Mouse (Mus musculus): ENCODE data around the gene Abraxas2.

Abraxas2 gene

DNA sequence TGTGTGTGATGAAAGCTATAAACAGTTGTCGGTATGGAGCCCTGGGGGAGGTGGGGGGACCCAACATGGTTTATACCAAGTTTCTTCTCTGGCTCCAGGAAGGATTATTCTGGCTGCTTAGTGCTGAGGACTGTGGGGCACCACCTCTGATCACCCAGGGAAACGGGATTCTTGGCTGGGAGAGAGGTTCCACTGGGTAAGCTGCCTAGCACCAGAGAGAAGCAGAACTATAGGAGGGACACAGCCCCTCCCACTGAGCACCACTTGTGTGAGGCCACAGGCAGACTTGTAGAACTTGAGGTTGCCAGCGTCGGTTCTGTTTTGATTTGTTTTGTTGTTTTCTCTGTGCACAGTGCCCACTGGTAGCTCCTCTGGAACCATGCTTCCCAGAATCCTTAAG, 5.1 kb upstream of the Abraxas2 start:
- DNase-seq (ENCODE audit: low spot score in 2 of 2): no peak

GRCm38 (mm10) chr7:132856083-132856482, 2.9 kb upstream of the Abraxas2 start:
- no peak for DNase-seq (ENCODE audit: low spot score in 2 of 2)

- no peak for DNase-seq (ENCODE audit: low spot score in 2 of 2)
Observed at GRCm38 (mm10) chr7:132858043-132858608, 899 bp upstream of the Abraxas2 start.

DNA sequence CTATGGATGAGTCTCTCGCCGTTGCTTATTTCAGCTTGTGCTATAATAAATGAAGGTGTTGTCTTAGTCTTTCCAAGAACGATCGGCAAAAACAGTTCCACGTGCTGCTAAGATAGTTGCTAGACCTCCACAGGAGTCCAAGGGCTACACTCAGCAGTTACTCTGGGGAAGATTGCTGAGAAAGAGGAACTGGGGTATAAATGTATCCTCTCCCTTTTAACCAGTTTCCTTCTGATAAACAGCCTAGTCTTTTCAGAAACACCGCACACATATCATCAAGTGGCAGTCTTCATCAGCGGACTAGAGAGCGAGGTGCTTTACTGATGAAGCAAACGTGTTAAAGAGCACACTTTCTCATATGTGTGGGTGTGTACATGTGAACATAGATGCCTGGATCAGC, 7.3 kb downstream of the Abraxas2 start:
- no peak for DNase-seq (ENCODE audit: low spot score in 2 of 2)

- DNase-seq (ENCODE audit: low spot score in 2 of 2): no peak
Observed at GRCm38 (mm10) chr7:132873043-132873442, 14.0 kb downstream of the Abraxas2 start.

DNA sequence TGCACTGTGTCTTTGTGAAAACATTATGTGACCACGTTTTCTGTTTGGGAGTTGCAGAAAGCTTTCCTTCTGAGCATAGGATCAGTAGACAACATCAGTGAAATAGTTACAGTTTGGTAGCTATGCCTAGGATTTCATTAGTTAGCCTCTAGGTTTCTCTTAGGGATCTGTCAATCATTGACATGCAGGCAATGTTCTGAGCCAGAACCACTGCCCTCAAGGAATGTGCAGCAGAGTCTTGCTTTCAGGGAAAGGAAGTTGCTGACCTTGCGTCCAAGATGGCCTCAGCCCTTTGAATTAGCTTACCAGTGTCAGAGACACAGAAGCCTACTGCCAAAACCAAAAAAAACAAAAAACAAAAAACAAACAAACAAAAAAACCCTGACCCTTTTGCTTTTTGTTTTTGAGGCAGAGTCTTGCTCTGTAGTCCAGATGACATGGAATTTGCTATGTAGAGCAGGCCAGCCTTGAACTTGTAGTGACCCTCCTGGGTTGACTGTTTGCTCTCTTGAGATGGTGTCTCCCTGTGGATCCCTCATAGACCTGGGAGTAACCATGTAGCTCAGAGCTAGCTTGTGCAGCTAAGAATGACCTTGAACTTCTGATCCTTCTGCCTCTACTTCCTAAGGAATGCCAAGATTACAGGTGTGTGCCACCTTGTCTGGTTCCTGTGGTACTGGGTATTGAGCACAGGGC, 16.5 kb downstream of the Abraxas2 start:
- DNase-seq (ENCODE audit: low spot score in 2 of 2): no peak

- DNase-seq (ENCODE audit: low spot score in 2 of 2): no peak
Observed at GRCm38 (mm10) chr7:132880276-132880675, 21.3 kb downstream of the Abraxas2 start.

DNA sequence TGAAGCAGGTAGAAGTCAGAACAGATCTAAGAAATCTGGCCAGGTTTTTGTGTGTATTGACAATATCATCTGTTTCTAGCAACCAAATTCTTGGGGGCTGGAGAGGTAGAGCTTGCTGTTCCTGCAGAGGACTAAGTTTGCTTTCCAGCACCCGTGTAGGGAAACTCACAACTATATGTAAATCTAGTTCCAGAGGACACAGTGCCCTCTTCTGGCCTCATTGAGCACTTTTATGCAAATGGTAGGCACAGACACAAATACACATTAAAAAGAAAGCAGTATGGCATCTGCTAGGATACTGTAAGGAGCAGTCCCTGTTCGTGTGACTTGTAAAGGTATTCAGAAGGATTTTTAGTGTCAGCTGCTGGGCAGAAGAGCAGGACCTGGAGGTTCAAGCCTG, 23.3 kb downstream of the Abraxas2 start:
- peak in 1 of 2 experiments; percentile 20 for DNase-seq (ENCODE audit: low spot score in 2 of 2)

- DNase-seq (ENCODE audit: low spot score in 2 of 2): no peak
Observed at GRCm38 (mm10) chr7:132884031-132884430, 25.0 kb downstream of the Abraxas2 start.

DNA sequence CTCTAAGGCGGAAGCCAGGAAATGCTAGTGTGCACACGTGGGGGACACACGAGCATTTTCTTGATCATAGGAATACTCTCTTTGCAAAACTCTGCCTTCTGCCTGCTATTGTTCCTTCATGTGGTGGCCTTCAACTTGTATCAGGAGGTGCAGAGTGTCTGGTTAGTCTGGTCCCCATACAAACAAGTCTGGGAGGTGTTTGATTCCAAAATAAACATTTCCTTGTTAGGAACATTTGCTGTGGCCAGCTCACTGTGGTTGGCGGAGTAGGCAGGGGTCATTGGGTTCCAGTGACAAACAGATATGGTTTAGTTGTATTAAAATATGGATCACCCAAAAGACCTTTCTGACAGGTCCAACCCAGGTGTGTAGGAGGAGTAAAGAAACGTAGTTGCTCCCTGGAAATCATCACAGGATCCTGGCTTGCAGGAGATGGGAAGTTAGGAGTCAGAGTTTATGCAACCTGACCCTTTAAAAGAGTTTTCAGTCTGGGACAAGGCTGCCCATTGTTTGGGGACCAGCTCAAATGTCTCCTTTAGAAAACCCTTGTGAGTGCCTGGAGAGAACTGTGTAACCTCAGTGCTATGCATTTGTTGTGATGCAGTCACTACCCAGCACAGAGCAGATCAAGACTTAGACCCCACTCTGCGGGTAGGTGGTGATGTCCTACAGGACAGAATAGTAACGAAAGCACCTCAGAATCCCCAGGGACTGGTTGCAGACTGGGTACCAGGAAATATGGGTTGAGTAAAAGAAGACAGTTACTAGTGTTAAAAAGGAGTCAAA, 28.2 kb downstream of the Abraxas2 start:
- no peak for DNase-seq (ENCODE audit: low spot score in 2 of 2)

DNA sequence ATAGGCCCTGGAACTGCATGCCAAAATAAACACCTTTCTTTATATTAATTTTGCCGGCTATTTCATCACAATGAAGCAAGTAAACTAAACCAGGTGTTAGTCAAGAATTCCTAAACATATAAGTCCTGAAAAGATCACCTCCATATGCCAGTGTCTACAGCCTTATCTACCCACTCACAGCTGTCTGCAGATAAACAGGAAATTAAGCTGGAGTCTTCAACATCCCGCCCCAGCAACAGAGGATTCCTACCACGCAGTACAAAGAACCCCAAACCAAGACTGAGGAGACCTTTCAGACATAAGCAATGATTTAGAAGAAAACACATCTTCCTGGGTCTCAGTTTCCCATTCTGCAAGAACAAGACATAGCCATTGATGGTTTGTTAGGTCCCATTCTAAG, 29.0 kb downstream of the Abraxas2 start:
- DNase-seq (ENCODE audit: low spot score in 2 of 2): no peak

DNA sequence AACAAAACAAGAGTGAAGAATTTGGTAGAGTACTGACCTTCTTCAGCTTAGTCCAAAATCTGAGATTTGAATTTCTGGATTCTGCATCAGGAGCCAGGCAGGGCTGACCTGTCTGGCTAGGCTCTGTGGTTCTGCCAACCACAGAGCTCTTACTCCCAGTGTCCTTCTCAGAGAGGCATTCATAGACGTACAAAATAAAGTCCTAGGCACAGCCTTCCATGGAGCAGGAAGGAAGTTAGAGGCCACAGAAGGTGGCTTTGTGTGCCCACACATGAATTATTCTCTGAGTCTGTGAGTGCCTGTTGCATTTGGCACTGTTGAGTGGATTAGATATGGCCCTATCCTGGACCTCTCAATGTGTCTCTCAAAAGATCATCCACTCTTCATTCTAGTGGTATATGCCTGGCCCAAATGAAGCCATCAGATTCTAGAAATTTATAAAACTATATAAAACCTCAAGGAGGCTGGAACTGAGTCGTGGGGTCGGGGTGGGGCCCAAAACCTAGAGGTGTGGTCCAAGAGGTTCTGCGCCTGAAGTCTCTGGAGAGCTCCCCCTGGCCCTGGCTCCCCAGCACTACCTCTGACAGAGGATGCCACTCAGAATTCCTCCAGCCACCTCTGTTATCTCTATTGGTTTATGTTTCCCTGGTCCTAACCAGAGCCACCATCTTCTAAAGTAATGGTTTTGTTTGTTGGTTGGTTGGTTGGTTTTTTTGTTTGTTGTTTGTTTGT, 29.7 kb downstream of the Abraxas2 start:
- no peak for DNase-seq (ENCODE audit: low spot score in 2 of 2)

GRCm38 (mm10) chr7:132889691-132890090, 30.7 kb downstream of the Abraxas2 start:
- DNase-seq (ENCODE audit: low spot score in 2 of 2): no peak

DNA sequence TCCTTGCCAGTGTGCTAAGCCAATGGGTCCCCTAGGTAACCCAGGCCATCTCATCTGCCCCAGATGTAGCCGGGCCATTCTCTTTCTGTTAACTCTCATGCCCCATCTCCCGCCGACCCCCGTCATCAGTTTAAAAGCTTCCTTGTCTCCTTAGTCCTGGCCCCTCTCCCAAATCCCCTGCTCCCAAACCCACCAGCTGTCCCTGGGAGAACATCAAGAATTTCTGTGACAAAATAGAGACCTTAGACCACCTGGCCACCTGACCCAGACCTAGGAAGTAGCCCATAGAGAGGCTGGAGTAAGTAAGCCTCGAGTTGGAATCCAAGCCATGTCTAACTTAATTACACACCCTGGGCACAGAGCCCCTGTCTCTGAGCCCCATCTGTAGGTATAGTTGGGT, 31.2 kb downstream of the Abraxas2 start:
- no peak for DNase-seq (ENCODE audit: low spot score in 2 of 2)

DNA sequence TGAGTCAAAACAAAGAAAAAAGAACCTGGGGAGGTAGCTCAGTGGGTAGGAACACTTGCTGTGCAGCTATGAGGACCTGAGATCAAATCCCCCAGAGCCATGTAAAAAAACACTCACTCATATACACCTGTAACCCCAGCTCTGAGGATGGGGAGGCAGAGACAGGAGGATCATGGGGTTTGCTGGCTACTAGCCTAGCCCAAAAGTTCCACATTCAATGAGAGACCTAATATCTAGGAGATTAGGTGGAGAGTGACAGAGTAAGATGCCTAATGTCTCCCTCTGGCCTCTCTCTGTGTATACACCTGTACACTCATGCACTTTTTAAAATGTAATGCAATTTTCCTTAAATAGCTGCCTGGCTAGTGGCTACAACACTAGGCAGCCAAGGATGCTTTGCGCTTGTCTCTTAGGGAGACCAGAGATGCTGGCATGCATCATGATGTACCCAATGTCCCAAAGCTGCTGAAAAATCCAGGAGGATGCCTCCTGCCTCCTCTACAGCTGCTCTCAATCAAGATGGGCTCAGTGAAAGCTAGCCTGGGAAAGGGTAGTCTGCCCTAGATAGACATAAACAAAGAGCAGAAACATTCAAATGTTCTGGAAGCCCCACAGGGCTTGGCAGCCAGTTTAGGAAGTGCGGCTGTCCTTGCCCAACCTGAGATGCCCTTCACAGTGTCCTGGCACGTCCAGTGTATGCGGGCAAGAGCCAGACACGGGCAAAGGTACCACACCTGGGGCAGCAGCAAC, 32.7 kb downstream of the Abraxas2 start:
- DNase-seq (ENCODE audit: low spot score in 2 of 2): no peak

GRCm38 (mm10) chr7:132892311-132892661, 33.3 kb downstream of the Abraxas2 start:
- DNase-seq (ENCODE audit: low spot score in 2 of 2): no peak

GRCm38 (mm10) chr7:132892806-132893205, 33.8 kb downstream of the Abraxas2 start:
- no peak for DNase-seq (ENCODE audit: low spot score in 2 of 2)

DNA sequence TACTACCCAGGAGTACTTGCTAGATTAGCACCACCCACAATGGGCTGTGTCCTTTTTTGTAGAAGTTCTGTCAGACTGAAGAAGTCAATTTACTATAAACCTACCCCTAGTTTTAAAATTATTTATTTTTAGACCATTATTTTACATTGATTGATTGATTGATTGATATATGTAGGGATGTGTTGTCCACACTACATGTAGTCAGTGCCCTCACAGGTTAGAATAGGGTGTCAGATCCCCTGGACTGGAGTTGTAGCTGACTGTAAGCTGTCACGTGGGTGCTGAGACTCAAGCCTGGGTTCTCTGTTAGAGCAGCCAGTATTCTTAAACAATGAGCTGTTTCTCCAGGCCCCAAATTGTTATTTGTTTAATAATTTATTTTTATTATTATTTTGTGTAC, 34.3 kb downstream of the Abraxas2 start:
- no peak for DNase-seq (ENCODE audit: low spot score in 2 of 2)

- no peak for DNase-seq (ENCODE audit: low spot score in 2 of 2)
Observed at GRCm38 (mm10) chr7:132894841-132895555, 36.0 kb downstream of the Abraxas2 start.

DNA sequence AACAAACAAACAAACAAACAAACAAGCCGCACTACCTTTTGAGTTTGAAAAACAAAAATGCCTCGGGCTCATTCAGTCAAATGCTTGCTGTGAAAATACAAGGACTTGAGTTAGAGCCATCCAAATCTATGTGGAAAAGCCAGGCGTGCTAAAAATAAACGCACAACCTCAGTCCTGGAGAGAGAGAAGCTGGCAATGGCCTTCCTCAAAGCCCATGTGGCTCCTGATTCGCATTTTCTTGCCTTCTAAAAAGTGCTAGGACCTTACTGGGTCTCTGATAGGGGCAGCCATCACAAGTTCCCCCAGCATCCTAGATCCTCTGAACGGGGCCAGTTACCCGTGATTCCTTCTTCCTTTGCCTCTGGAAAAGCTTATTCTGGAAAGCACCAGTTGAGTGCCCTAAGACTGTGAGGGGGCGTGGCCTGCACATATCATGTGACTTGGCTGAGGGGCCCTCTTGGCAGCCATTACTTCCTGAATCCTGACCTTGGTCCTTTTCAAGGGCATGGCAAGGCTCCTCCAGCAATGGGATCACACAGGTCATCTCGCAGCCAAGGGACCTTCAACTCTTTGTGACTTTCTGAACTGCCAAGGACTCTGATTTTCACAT, 37.3 kb downstream of the Abraxas2 start:
- DNase-seq (ENCODE audit: low spot score in 2 of 2): no peak

DNA sequence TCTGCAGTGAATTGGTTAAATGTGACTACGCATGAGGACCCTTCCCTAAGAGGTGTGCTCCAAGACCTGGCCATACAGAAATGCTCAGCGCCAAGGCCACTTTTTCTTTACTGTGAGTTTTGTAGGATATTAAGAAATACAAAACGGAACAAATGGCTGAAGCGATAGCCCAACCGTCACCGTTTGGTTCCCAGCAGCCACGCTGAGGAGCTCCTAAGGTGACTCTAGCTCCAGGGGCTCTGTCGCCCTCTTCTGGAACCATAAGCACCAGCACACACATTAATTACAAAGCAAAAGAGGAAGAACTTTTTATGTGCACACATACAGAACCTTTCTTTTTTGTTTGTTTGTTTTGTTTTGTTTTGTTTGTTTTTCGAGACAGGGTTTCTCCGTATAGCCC, 38.2 kb downstream of the Abraxas2 start:
- DNase-seq (ENCODE audit: low spot score in 2 of 2): no peak
